Mouse (Mus musculus): Measurements from ENCODE around the gene Gm12830. TPM values are rescaled to one million over a fixed set of nuclear protein-coding genes. Genes with fewer than 3 reads are reported as not detected.

Gm12830 gene
- total RNA-seq, 2 experiments from 2014 or later, result not detected

DNA sequence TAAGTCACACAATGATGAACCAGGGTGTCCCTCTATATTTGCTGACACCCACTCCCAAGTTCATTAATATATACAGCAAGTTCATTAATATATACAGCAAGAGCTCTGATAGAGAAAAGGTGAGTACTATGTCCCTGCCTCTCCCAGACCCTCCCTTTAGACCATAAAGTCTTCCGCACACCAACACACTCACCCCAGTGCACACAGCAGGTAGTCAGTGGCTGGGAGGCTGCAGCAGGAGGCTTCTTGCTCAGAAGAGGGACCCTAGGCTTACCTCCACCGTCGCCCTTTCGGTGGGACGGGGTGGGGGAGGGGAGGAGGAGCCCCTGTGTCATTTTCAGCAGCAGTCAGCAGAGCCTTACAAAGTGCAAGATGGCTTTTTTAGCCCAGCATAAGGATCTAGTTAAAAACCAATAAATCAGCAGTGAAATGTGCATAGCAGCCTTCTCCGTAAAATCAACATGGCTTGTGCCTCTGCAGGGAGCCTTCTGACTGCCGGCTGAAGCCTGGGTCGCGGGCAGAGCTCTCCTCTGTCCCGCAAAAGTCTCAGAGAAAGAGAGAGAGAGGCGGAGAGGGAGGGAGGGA is 20.9 kb downstream of the Gm12830 start:
- ATAC-seq (replicated peaks; ENCODE audit: low FRiP score, poor library complexity, severe bottlenecking), result no peak

DNA sequence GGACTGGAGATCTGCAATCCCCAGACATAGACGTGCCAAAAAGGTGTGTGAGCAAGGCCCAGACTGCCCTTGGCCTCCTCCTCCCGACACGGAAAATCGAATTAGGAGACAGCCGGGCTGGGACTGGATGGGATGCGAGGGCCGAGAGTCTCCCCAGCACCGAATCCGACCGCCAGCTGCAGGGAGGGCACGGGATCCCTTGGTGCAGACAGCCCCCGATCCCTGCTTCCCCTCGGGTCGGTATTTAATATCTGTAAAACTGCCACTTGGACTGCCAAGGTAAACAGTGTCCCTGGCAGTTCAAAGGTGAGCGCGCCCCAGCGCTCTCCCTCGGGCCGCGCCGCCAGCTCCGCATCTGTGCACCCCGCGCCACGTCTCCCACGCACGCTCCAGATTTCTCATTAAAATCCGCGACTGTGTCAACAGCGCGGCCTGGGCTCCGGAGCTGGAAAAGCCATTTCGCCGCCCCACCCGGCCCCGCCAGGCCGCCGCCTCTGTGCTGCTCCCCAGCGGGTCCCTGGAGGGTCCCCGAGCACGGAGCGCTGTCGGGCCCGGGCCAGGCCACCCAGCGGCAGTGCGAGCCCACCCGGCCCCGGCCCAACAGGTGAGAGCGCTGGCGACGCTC is 21.7 kb downstream of the Gm12830 start:
- ATAC-seq (replicated peaks; ENCODE audit: low FRiP score, poor library complexity, severe bottlenecking), result no peak

DNA sequence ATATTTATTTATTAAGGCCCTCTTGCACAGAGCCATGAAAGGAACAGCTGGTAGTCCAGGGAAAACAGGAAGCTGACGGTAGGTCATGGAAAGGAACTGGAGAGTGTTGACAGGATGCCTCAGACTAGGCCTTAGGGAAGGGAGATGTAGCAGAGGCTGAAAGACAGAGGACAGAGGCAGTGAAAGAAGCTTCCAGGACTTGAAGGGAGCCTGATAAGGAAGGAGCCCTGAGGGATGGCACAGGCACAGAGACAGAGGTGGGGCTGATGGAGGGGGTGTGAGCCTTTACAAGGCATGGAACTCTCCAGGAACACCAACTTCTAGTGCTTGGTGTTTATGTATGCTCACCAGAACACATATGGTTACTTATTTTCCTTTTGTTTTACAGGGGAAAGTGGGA is 23.1 kb downstream of the Gm12830 start:
- ATAC-seq (replicated peaks; ENCODE audit: low FRiP score, poor library complexity, severe bottlenecking), result no peak

DNA sequence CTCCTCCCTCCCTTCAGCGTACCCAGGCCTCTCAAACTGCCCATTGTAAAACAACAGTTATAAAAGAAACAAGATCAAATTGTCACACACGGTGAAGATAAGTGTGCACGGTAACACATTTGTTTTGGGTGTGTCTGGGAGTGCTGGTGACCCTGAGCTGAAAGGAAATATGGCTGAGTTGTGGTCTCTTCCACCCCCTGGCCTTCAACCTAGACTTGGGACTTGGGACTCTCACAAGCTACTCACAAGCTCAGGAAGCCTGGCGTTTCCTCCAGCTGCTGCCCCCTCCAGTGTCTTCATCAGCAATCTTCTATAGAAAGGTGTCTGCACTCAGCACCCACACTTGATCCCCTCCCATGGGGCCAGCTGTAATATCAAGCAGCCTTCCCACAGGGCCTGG is 24.1 kb downstream of the Gm12830 start:
- ATAC-seq (replicated peaks; ENCODE audit: low FRiP score, poor library complexity, severe bottlenecking), result no peak

DNA sequence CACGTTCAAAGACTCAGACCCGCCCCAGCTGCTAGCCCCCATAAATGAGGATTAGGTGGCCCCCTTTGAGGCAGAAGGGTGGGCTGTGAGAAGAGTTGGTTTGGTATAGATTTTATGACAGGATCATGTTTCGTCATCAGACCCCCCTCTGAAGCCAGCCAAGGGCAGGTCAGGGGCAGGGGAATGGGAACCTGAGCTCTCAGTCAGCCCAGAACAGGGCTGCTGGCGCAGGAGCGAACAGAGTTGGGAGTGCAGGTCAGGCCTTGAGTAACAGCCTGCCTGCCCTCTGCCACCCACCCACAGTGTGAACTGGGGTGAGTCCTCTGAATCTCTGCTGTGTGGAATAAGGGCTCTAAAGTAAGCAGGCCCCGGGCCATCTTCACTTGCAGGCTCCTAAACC is 25.2 kb downstream of the Gm12830 start:
- ATAC-seq (replicated peaks; ENCODE audit: low FRiP score, poor library complexity, severe bottlenecking), result no peak

DNA sequence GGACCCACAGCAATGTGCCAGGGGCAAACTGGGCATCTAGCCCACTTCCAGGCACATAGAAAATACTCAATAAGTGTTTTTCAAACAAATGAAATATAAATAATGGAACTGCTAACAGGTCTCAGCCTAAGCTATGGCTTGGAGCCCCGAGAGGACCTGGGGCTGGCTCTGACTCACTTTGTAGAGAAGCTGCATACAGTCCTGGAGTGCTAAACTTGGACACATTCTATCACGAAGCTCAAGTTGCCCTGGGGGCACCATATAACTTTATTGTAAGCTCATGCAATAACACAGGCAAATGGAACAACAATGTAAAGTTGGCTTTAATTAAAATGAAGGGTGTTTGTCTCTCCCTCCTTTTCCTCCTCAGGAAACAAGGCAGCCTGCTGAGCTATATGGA is 32.4 kb downstream of the Gm12830 start:
- no peak for ATAC-seq (replicated peaks; ENCODE audit: low FRiP score, poor library complexity, severe bottlenecking)

DNA sequence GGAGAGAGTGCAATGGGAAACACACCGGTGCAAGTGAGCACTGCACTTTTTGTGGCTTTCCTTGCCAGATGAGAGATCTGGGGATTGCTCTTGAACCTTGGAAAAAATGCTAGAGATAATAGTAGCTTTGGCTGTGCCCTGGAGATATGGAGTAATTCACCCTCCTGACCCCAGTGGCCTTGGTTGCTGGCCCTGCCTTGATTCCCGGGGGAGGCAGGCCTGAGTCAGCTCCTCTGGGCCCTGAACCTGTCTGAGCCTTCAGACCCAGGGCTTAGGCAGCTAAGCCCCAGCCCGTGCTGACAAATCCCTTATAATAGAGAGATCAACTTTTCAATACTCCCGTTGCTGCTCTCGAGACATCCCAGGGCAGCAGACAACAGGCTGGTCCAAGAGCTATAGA is 36.9 kb downstream of the Gm12830 start:
- ATAC-seq (replicated peaks; ENCODE audit: low FRiP score, poor library complexity, severe bottlenecking), result no peak

DNA sequence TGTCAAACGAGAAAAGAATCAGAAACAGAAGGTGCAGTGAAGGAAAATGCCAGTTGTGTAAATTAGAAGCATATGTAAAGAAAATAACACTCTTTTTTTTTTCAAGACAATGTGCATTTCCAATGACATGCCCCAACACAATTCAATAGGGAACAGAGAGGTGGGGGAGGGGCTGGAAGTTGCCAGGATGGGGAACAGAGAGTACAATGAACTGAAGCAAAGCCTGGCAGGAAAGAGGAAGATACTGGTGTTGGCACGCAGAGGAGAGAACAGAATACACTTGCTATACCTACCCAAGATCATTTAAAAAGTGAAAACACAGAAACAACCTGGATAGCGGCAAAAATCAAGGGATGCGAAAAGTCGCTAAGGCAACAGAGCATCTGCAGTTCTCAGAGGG is 41.6 kb downstream of the Gm12830 start:
- ATAC-seq (replicated peaks; ENCODE audit: low FRiP score, poor library complexity, severe bottlenecking), result no peak

DNA sequence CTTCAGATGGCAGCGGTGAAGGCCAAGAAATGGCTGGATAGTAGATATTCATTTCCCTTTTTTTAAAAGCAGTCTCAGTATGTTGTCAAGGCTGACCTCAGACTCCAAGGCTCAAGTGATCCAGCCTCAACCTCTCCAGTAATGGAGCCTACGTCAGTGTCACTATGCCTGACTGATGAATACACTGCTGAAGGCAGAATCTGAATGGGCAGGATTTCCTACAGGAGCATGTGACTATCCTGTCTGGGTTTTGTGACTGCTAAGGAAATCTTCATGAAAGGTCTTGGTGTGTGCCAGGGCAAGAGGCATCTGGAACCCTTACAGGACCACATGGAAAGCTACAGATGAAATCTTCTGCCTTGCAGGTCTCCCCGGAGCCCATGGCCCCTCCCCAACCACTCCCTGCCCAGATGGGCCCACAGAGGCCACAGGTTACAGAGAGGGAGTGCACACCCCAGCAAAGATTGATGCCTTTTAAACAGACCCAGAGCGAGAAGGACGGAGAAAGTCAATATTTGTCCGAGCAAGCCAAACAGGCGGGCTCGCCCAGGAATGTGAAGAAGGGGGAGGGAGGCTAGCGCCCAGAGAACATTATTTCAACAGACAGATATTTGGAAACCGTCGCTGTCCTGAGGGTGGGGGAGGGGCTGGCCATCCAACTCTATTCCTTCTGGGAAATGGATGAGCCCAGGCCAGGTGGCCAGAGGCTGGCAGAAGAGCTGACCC is 48.4 kb downstream of the Gm12830 start:
- no peak for ATAC-seq (replicated peaks; ENCODE audit: low FRiP score, poor library complexity, severe bottlenecking)

DNA sequence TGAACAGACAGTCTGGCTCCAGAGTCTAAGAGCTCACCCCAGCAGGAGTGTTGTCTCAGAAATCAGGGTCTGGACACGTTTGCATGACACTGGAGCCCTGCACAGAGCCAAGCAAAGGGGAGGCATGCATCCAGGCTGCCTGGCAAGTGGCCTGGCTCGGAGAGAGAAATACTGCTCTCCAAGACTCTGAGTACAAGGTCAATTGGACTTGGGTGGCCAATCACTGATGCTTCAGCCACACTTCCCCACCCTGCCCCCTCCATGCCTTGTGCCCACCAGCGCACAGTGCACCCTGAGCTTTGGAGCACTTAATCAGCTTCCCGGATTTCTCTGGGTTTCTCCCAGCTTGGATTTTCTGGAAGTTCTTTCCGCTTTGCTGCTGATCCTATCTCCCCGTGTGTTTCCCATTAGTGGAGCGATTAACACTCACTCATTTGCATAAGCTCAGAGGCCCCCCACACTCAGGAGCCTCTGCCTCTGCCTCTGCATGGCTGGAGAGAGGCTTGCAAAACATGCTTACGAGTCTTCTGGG is 55.0 kb downstream of the Gm12830 start:
- ATAC-seq (replicated peaks; ENCODE audit: low FRiP score, poor library complexity, severe bottlenecking), result no peak

DNA sequence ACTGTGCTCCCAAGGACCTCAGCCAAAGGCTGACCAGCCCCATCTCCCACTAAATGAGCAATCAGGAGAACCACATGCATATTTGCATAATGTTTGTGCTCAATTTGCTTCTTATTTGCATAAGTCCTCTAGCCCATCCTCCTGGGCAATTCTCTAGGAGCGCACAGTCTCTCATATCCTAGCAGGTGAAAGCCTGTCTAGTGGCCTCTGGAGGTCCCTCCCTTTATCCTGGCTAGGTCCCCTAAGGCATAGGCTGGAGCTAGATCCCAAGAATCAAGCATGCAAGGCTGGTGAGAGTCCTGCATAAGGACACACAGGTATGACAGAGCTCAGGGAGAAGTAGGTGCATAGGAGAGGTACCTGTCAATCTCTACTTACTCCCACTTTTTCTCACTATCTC is 60.7 kb downstream of the Gm12830 start:
- ATAC-seq (replicated peaks; ENCODE audit: low FRiP score, poor library complexity, severe bottlenecking), result no peak

DNA sequence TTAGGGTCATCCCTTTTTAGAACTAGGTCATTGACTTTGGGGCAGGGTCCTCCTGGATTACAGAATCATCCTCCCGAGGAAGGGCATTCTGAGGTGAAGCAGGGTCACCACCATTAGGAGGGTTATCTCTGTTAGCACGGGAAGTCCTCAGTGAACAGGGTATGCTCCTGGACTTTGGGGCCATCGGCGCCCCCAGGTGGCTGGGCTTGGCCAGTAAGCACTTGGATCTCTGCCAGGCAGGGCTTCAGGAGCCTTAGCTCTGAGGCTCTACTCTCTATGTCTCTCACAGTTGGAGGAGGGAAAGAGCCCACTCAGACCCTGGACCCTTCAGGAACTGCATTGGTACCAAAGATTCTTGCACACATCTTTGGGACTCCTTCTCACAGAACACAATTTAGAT is 76.3 kb downstream of the Gm12830 start:
- ATAC-seq (replicated peaks; ENCODE audit: low FRiP score, poor library complexity, severe bottlenecking), result no peak

DNA sequence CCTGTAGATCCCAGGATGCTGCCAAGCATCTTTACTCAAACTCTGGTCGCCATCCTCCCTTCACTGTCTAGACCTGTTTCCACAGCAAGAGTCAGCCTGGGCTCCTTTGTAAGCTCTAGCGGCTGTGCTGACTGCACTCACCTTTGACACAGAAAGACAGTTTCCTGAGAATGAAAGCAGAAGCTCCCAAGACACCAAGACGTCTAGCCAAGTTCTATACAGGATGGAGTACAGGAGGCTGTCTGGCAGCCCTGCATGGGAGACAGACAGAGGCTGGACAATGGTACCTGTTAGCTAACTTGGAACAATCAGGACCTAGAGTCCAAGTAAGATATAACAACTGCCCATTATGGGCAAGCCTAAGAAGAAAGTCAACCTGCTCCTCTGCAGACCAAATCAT is 78.4 kb downstream of the Gm12830 start:
- no peak for ATAC-seq (replicated peaks; ENCODE audit: low FRiP score, poor library complexity, severe bottlenecking)

DNA sequence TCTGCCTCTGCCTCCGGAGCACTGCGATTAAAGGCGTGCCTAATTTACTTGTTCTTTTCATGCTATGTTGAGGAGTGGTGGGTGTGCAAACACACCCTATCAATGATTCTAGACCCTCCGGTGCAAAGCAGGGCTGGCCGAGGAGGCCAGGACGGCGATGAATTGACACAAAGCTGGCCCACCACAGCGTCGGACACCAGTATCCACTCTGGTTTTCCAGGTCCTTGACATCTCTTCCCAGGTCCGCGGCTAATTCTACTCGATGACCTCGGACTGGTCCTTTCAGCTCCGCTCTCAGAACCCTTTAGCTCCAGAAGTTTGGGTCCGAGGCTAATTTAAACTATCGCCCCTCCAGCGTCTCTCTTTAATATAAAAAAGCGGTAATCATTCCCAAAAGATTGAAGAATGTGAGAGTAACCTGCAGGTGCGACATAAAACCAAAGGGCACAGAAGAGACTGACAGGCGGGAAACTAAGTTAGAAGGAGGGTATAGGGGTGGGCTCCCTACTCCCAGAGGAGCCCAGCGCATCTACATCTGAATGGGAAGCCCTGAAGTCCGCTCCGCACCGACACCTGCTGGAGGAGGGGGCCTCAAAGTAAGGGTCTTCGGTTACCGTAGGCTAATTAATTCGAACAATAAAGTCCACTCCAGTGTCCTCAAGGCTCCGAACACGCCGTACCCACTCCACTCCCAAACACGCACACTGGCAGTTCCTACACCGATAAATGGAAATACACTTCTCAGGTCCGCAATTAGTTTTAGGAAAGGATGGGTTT is 79.5 kb downstream of the Gm12830 start:
- ATAC-seq (replicated peaks; ENCODE audit: low FRiP score, poor library complexity, severe bottlenecking), result no peak

DNA sequence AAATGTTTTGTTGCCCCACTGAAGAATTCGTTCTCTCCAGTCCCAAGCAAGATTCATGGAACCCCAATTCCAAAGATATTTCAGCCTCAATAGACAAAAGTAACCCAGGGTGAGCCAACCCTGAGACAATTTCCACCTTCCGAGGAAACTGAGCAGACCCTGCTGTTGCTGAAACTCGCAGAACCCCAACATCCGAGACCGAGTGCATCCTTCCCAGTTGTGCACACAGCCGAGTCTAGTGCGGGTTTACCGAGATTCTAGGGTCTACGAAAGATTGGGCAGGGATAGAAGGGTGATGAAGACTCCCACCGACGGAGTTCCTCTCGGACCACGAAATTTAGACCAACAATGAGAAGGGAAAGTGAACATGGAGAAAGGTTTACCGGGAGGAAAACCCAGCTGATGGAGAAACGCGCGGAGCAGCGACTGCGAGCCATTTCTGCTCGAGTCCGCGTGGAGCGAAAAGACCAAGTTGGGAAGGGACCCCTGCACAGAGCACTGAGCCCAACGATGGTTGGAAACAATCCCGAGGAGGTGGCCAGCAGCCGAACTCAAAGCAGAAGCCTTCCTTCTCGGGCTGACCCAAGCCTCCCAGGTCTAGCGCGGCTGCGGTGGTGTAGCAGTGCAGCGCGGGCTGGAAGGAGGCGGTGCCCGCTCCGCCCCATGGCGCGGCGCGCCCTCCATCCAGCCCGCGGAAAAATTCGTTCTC is 80.3 kb downstream of the Gm12830 start:
- ATAC-seq (replicated peaks; ENCODE audit: low FRiP score, poor library complexity, severe bottlenecking), result no peak

DNA sequence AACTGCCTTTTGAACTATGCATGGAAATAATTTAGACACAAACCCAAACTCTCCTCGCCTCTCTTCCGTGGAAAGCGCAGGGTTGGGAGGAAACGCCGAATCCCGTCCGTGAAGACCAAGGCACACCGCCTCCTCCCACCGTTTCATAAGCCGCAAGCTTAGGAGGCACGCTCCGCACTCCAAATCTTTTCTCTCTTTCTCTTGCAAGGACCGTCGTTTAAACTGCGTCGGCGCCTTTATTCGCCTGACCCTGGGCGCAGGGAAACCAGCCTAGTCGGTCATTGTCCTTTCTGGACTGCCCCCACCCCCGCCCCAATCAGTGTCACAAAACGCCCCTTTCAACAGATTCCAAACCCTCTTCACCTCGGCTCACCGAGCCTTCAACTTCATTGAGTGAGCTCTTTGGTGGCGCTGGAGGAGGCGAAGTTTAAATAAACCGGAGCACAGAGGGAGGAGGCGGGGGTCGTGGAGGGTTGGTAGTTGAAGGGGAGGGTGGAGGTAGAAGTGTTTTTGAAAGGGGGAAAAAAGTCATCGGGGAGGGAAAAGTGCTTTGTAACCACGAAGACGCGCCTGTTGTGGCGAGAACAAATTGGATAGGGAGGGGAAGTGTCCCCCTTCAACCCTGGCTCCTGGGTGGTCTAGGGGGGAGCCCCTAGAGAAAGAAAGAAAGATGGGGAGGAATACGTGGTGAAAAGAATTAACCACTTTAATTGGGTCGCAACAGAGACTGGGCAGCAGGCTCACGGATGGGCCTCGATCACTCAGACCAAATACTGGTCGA is 81.3 kb downstream of the Gm12830 start:
- no peak for ATAC-seq (replicated peaks; ENCODE audit: low FRiP score, poor library complexity, severe bottlenecking)

DNA sequence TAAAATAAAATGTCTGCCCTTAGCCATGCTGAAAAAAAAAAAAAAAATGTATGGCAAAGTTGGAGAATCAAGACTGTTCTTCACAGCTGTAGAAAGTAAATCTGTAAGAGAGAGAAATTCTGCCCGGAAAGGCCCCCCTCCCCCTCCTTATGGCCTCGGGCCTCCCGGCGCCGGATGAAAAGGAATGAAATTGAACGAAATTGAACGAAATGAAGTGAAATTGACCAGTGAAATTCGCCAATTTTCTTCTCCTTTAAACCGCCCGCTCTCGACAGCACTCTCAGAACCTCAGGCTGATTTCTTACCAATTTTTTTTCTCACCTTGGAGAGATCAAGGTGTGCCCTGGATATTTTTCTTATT is 81.9 kb downstream of the Gm12830 start:
- no peak for ATAC-seq (replicated peaks; ENCODE audit: low FRiP score, poor library complexity, severe bottlenecking)

DNA sequence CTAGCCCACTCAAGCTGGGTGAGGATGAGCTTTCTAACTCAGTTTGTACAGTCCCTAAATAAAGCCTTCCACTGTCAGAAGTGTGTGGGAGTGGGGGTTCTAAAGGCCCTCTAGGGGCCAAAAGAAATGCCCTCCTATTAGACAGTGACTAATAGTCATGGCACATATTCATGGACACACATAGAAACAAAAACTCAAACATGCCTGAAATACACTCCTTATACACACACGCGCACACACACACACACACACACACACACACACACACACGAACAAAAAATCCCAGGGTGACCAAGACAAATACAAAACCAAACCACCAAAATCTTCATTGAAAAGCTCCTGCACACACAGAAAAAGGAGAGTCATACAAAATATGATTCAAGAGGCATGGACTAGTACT is 84.0 kb downstream of the Gm12830 start:
- no peak for ATAC-seq (replicated peaks; ENCODE audit: low FRiP score, poor library complexity, severe bottlenecking)

All from erythroblast, adult 5-6 weeks (primary cell).